Mouse (Mus musculus): ENCODE results near the gene Ascl2.

Gene Ascl2

GRCm38 (mm10) chr7:142968809-142969511, at the start of gene Ascl2:
TSS of gene Ascl2 (minus strand) at chr7:142969264.
- no peak for DNase-seq (ENCODE audit: low spot score)

- DNase-seq (ENCODE audit: low spot score) = no peak
These were observed 48.1 kb upstream of the Ascl2 start for GRCm38 (mm10) chr7:143017181-143017580.

GRCm38 (mm10) chr7:143016424-143017142, 47.5 kb upstream of the Ascl2 start:
- DNase-seq (ENCODE audit: low spot score) = no peak

- no peak for DNase-seq (ENCODE audit: low spot score)
These were observed 46.8 kb upstream of the Ascl2 start for GRCm38 (mm10) chr7:143015755-143016423.

- no peak for DNase-seq (ENCODE audit: low spot score)
These were observed 46.0 kb upstream of the Ascl2 start for GRCm38 (mm10) chr7:143014862-143015659.

DNA sequence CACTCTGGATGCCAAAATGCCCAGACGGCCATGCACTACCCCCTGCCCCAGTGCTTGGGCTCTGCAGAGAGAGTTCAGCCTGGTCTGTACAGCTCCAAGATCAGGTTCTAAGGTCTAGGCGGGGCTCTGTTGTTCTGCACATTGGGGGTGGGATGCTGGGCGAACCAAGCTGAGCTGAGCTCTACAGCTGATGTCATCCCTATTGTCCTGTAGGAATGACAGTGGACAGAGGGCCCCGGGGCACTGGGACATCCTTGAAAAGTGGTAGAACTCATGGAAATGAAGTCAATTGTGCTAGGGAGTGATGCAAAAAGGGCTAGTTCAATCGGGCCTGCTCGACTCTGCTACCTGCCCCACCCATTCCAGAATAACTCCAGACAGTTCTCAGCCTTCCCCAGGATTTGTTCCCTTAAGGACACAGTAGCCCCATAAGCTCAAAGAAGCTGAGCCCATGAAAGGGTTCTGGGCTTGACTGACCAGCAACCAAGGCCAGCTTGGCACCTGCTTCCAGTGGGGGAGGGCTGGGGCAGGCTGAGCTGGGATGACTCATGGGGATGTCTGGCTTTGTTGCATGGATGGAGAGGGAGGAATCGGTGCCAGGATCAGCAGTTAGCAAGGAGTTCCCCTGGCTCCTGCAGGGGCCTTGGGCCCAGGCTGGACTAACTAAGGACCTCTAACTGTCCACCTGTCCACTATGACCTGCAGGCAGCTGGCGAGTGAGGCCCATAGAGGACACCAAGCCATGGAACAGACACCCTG, 44.5 kb upstream of the Ascl2 start:
- no peak for DNase-seq (ENCODE audit: low spot score)

DNA sequence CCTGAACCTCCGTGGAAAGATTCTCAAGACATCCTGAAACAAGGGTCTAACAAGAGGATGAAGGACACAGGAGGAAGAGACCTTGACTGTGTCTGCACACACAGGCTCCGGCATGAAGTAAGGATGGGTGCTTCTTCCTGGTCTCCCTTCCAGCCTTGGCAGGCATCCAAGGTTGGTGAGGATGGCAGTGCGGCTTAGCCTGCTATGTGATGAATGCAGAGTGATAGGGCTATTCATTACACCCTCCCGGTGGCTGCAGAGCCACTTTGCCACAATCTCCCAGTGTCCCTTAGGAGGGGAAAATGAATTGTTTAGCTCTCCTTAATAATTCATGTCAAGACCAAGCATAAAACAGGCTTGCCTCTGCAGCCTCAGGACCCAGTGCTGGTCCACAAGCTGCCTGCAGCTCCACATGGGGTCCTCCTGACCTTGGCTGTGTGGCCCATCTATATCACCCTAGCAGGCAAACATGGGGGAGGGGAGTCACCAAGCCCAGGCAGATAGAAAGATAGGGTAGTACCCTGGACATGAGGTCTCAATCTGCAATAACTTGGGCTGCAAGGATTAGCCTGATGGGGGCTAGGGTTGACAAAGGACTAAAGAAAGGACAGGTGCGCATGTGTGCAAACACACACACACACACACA, 43.3 kb upstream of the Ascl2 start:
- no peak for DNase-seq (ENCODE audit: low spot score)

DNA sequence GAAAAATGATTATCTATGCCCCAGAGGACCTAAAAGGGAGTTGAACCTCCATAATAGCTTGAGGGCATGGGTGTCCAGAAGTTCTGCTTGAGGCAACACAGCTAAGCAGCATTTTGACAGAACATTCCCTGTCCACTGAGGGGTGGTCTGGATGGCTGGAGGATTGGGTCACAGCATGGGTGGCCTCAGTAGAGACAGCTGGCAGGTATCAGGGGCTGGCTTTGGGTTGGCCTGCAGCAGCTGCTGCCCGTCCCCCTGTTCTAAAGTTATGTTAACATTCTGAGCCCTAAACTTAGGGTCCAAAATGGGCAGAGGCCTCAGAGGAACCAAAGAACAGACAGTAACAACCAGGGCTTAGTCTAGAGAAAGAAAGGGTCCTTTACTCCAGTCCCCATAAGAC, 42.2 kb upstream of the Ascl2 start:
- no peak for DNase-seq (ENCODE audit: low spot score)

GRCm38 (mm10) chr7:143009996-143010395, 40.9 kb upstream of the Ascl2 start:
- DNase-seq (ENCODE audit: low spot score) = peak; percentile 67

DNA sequence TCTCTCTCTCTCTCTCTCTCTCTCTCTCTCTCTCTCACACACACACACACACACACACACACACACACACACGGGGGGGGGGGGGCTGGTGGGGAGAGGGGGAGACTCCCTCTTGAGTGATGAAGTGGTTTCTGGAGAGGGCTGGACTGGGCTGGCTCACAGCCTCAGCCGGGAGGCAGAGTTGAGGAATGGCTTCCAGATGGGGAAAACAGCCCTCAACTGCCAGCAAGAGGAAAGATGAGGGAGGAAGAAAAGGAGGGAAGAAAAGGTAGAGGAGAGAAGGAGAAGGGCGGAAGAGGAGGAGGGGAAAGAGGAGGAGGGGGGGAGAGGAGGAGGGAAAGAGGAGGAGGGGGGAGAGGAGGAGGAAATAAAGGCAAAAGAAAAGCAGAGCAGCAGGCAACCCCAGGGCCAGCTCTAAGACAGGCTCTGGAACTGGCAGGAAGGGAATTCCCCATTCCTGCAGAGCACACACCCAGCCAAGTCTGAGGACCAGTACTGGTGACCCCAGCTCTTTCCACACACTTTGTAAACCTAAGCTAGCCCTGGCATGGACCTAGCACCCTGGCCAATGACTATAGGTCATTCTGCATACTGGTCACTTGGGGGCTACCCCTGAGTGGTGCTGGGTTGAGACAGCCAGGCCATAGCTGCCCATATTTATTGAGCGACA, 40.1 kb upstream of the Ascl2 start:
- DNase-seq (ENCODE audit: low spot score) = no peak

DNA sequence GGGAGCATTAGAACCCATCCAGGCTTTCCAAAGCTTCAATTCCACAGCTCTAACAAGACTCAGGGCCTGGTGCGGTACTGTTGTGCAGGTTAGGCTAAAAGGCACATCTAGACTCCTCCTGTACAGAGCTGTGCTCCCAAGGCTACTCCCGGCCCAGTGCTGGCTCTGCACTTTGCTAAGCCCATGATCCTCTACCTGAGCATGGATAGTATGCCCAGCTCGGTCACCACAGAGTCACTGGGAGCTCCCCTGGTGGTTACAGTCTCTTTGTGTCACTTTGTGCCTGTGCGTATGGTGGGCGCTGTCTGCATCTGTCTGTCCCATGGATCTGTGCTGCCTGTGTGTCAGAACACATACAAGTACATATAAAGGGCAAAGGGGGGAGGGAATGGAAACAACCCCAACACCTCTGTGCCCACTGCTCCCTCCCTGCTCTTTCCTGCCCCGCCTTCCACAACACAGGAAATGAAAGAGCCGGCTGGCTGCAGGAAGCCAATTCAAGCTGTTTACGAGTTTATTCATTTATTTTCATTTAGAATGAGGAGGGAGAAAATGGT, 39.4 kb upstream of the Ascl2 start:
- peak; percentile 80 for DNase-seq (ENCODE audit: low spot score)

GRCm38 (mm10) chr7:143007599-143008369, 38.7 kb upstream of the Ascl2 start:
- peak; percentile 89 for DNase-seq (ENCODE audit: low spot score)

GRCm38 (mm10) chr7:143006756-143007598, 37.9 kb upstream of the Ascl2 start:
- DNase-seq (ENCODE audit: low spot score) = no peak

- peak; percentile 11 for DNase-seq (ENCODE audit: low spot score)
These were observed 37.2 kb upstream of the Ascl2 start for GRCm38 (mm10) chr7:143006097-143006755.

- peak; percentile 52 for DNase-seq (ENCODE audit: low spot score)
These were observed 36.5 kb upstream of the Ascl2 start for GRCm38 (mm10) chr7:143005344-143006096.

- peak; percentile 72 for DNase-seq (ENCODE audit: low spot score)
These were observed 35.8 kb upstream of the Ascl2 start, which contains the start of gene Tspan32 for GRCm38 (mm10) chr7:143004727-143005343. TSS of gene Tspan32 (plus strand) at chr7:143005046.

Data from T-cell, adult 2 months (primary cell).